Mouse (Mus musculus) MEL (cell line): ENCODE data around the gene Jam2. TPM values are rescaled to one million over a fixed set of nuclear protein-coding genes. Genes with fewer than 3 reads are reported as not detected.

Experiments used
- DNase-seq: peaks from one replicate; pipeline ENCODE4 v3.0.0; 2011; ENCODE audit warnings: low read depth, low spot score
- H3K27ac ChIP-seq: 2 replicates; pipeline ENCODE4 v1.5.1; 2012; ENCODE audit warnings: low read depth, mild to moderate bottlenecking, control low read depth, low read length, moderate library complexity; ENCODE audit not compliant: control insufficient read depth
- H3K27me3 ChIP-seq, 2 experiments: fragments of 150-350 bp in 1 of 2; sonication (generic) in 1 of 2; 2 replicates each; pipeline ENCODE4 v1.6.1; 2012; ENCODE audit warnings: low read length in 2 of 2, mild to moderate bottlenecking in 2 of 2, improper control_type of control experiment in 1 of 2, moderate library complexity in 1 of 2; ENCODE audit not compliant: insufficient read depth in 2 of 2, control insufficient read depth in 1 of 2
- H3K36me3 ChIP-seq, 2 experiments: 2 replicates each; pipeline ENCODE4 v1.6.1; 2012 to 2014; ENCODE audit warnings: low read length in 2 of 2, improper control_type of control experiment in 1 of 2, inconsistent platforms in 1 of 2, mild to moderate bottlenecking in 1 of 2; ENCODE audit not compliant: insufficient read depth in 2 of 2, control insufficient read depth in 1 of 2
- H3K4me1 ChIP-seq, 2 experiments: fragments of 150-350 bp in 1 of 2; sonication (generic) in 1 of 2; 2 replicates each; pipeline ENCODE4 v1.6.1; 2012; ENCODE audit warnings: low read length in 2 of 2, improper control_type of control experiment in 1 of 2, mild to moderate bottlenecking in 1 of 2; ENCODE audit not compliant: insufficient read depth in 2 of 2, control insufficient read depth in 1 of 2
- H3K4me3 ChIP-seq, 2 experiments: fragments of 150-350 bp in 1 of 2; sonication (generic) in 1 of 2; 2 replicates each; pipeline ENCODE4 v1.5.1; 2012; ENCODE audit warnings: low read depth in 2 of 2, low read length in 2 of 2, mild to moderate bottlenecking in 2 of 2, moderate library complexity in 2 of 2, control low read depth in 1 of 2, improper control_type of control experiment in 1 of 2; ENCODE audit not compliant: control insufficient read depth in 1 of 2, insufficient read depth in 1 of 2
- H3K79me2 ChIP-seq: 2 replicates; pipeline ENCODE4 v1.6.1; 2012; ENCODE audit warnings: mild to moderate bottlenecking, low read length, moderate library complexity; ENCODE audit not compliant: control insufficient read depth, poor library complexity, insufficient read depth
- H3K9ac ChIP-seq: 2 replicates; pipeline ENCODE4 v1.6.1; 2012; ENCODE audit warnings: low read depth, mild to moderate bottlenecking, control low read depth, low read length, moderate library complexity; ENCODE audit not compliant: control insufficient read depth, poor library complexity, severe bottlenecking
- H3K9me3 ChIP-seq: fragments of 150-350 bp; sonication (generic); replicated peaks from 2 replicates; pipeline ENCODE4 v1.6.1; 2012; ENCODE audit warnings: mild to moderate bottlenecking, low read length, improper control_type of control experiment, moderate library complexity; ENCODE audit not compliant: insufficient read depth
- CHD2 ChIP-seq: IDR thresholded peaks from 2 replicates; pipeline ENCODE4 v1.6.1; 2011; ENCODE audit warnings: low read length, improper control_type of control experiment
- CTCF ChIP-seq, 3 experiments: IDR thresholded peaks in 2 of 3; conservative IDR thresholded peaks in 1 of 3; 2 replicates each; pipeline ENCODE4 v1.5.1; 2011 to 2012; ENCODE audit warnings: low read length in 3 of 3, low read depth in 2 of 3, mild to moderate bottlenecking in 2 of 3, improper control_type of control experiment in 1 of 3, inconsistent platforms in 1 of 3, mixed read lengths in 1 of 3, moderate library complexity in 1 of 3; ENCODE audit not compliant: control insufficient read depth in 1 of 3, insufficient read depth in 1 of 3, poor library complexity in 1 of 3, severe bottlenecking in 1 of 3
- ETS1 ChIP-seq: IDR thresholded peaks from 2 replicates; pipeline ENCODE4 v1.6.1; 2012; ENCODE audit warnings: low read depth, mild to moderate bottlenecking, inconsistent platforms, low read length, improper control_type of control experiment, moderate library complexity
- GABPA ChIP-seq: IDR thresholded peaks from 2 replicates; pipeline ENCODE4 v1.6.1; 2012; ENCODE audit warnings: low read depth, mild to moderate bottlenecking, inconsistent platforms, low read length, improper control_type of control experiment, moderate library complexity
- GATA1 ChIP-seq: IDR thresholded peaks from 2 replicates; pipeline ENCODE4 v1.6.1; 2011; ENCODE audit warnings: low read depth, low read length, improper control_type of control experiment
- JUND ChIP-seq: IDR thresholded peaks from 2 replicates; pipeline ENCODE4 v1.6.1; 2011; ENCODE audit warnings: low read depth, mild to moderate bottlenecking, improper control_type of control experiment, low read length
- MAFK ChIP-seq: IDR thresholded peaks from 2 replicates; pipeline ENCODE4 v1.6.1; 2011; ENCODE audit warnings: low read depth, mild to moderate bottlenecking, low read length, improper control_type of control experiment, borderline replicate concordance
- MAX ChIP-seq: IDR thresholded peaks from 2 replicates; pipeline ENCODE4 v1.6.1; 2011; ENCODE audit warnings: low read length, improper control_type of control experiment
- MAZ ChIP-seq: IDR thresholded peaks from 2 replicates; pipeline ENCODE4 v1.6.1; 2012; ENCODE audit warnings: low read depth, mild to moderate bottlenecking, inconsistent platforms, low read length, improper control_type of control experiment
- MEF2A ChIP-seq: IDR thresholded peaks from 2 replicates; pipeline ENCODE4 v1.6.1; 2014; ENCODE audit warnings: low read depth, mild to moderate bottlenecking, inconsistent platforms, low read length, improper control_type of control experiment; ENCODE audit not compliant: poor library complexity, insufficient replicate concordance, severe bottlenecking; ENCODE audit errors: extremely low read depth
- MYC ChIP-seq: IDR thresholded peaks from 2 replicates; pipeline ENCODE4 v1.6.1; 2011; ENCODE audit warnings: low read depth, mild to moderate bottlenecking, low read length, improper control_type of control experiment, moderate library complexity
- POLR2A ChIP-seq, 2 experiments: IDR thresholded peaks; 2 replicates each; pipeline ENCODE4 v1.6.1; 2011 to 2012; ENCODE audit warnings: low read length in 2 of 2, mild to moderate bottlenecking in 2 of 2, control low read depth in 1 of 2, improper control_type of control experiment in 1 of 2, low read depth in 1 of 2, moderate library complexity in 1 of 2; ENCODE audit not compliant: control insufficient read depth in 1 of 2, insufficient read depth in 1 of 2, poor library complexity in 1 of 2
- POLR2AphosphoS2 ChIP-seq: IDR thresholded peaks from 2 replicates; pipeline ENCODE4 v1.6.1; 2011; ENCODE audit warnings: low read length, improper control_type of control experiment
- POLR2AphosphoS5 ChIP-seq: IDR thresholded peaks from 2 replicates; pipeline ENCODE4 v1.6.1; 2012; ENCODE audit warnings: low read depth, borderline replicate concordance, mild to moderate bottlenecking, inconsistent platforms, low read length, moderate library complexity, mixed read lengths
- SIN3A ChIP-seq: IDR thresholded peaks from 2 replicates; pipeline ENCODE4 v1.6.1; 2012; ENCODE audit warnings: low read length, improper control_type of control experiment, inconsistent platforms
- SMC3 ChIP-seq: IDR thresholded peaks from 2 replicates; pipeline ENCODE4 v1.6.1; 2011; ENCODE audit warnings: low read depth, low read length, improper control_type of control experiment
- TBP ChIP-seq: IDR thresholded peaks from 2 replicates; pipeline ENCODE4 v1.8.0; 2011; ENCODE audit warnings: low read depth, low read length, improper control_type of control experiment
- USF1 ChIP-seq: IDR thresholded peaks from 2 replicates; pipeline ENCODE4 v1.6.1; 2014; ENCODE audit warnings: low read depth, mild to moderate bottlenecking, inconsistent platforms, low read length, improper control_type of control experiment, moderate library complexity
- ZC3H11A ChIP-seq: IDR thresholded peaks from 2 replicates; pipeline ENCODE4 v1.6.1; 2012; ENCODE audit warnings: low read depth, mild to moderate bottlenecking, inconsistent platforms, low read length, improper control_type of control experiment
- ZKSCAN1 ChIP-seq: IDR thresholded peaks from 2 replicates; pipeline ENCODE4 v1.6.1; 2012; ENCODE audit warnings: low read depth, mild to moderate bottlenecking, inconsistent platforms, low read length, improper control_type of control experiment, moderate library complexity
- ZMIZ1 ChIP-seq: IDR thresholded peaks from 2 replicates; pipeline ENCODE4 v1.6.1; 2012; ENCODE audit warnings: low read depth, mild to moderate bottlenecking, inconsistent platforms, low read length, improper control_type of control experiment, moderate library complexity
- ZNF384 ChIP-seq: IDR thresholded peaks from 2 replicates; pipeline ENCODE4 v1.6.1; 2012; ENCODE audit warnings: low read depth, mild to moderate bottlenecking, inconsistent platforms, low read length, improper control_type of control experiment
- polyA plus RNA-seq, 2 experiments: library from polyadenylated mRNA; stranded (reverse) in 1 of 2; unstranded in 1 of 2; fragments of >175 nt in 1 of 2; fragments of >200 nt in 1 of 2; gene quantifications; 2 replicates each; pipeline versions ENCODE4 v1.2.1 to v1.2.4; 2012; ENCODE audit warnings: low replicate concordance in 2 of 2, low read depth in 1 of 2; ENCODE audit not compliant: insufficient read length in 2 of 2, insufficient read depth in 1 of 2, missing spikeins in 1 of 2
- total RNA-seq: library from RNA; depleted of rRNA; stranded (reverse); fragments of 300-350 nt; gene quantifications from 2 replicates; pipeline ENCODE4 v1.2.3, GENCODE M21; 2012

Jam2 gene
- total and polyA plus RNA-seq, 3 experiments = 0.01 to 0.04 TPM; not detected in 1

DNA sequence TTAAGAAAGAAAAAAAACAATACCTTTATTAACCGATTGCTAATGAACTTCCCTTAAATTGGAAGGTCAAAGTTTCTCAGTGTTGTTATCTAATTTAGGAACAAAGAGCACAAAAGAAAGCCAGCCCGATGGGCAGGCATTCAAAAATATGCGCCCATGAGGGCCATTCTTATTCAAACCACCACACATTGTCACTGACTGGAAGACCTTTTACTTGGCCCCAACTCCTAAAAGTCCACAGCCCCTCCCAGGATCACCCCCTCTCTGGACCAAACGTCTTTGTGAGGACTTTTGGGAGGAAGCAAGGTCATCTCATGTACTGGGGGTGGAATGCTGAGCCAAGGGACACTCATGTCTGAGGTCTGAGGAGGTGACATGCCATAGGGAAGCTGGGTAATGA is 4.7 kb upstream of the Jam2 start:
- H3K27me3 ChIP-seq = no peaks in the 10 kb centered on the region; a peak in 1 of 4 replicates
- H3K4me3 ChIP-seq = no peak overlapping the region
- H3K4me1 ChIP-seq = no peaks in the 10 kb centered on the region
- no peaks in the 10 kb centered on the region for H3K36me3 ChIP-seq
- H3K9ac ChIP-seq = no peak overlapping the region
- H3K9me3 ChIP-seq = no peaks in the 10 kb centered on the region
- TF ChIP-seq SMC3 (no peak), ZNF384 (no peak), GATA1 (no peak), JUND (no peak), MAFK (no peak), CTCF (IDR thresholded peaks at IDR 0.05 in 2 of 3, conservative IDR thresholded peaks at IDR 0.05 in 1 of 3; ENCODE audit: control insufficient read depth in 1 of 3, insufficient read depth in 1 of 3, low read depth in 2 of 3, low read length in 3 of 3, poor library complexity in 1 of 3, severe bottlenecking in 1 of 3) (no peak), GABPA (no peak), ETS1 (no peak), MYC (no peak), ZC3H11A (no peak), CHD2 (no peak), SIN3A (no peak), POLR2A (IDR thresholded peaks at IDR 0.05; ENCODE audit: control insufficient read depth in 1 of 2, insufficient read depth in 1 of 2, low read depth in 1 of 2, low read length in 2 of 2, poor library complexity in 1 of 2) (no peak), MAX (no peak), MEF2A (no peak), POLR2AphosphoS5 (no peak)
- TF ChIP-seq, all 39 proteins: peak for 0
- Histone ChIP-seq H3K27ac (no peak overlapping the region), H3K79me2 (no peaks in the 10 kb centered on the region)
- no peak for DNase-seq

DNA sequence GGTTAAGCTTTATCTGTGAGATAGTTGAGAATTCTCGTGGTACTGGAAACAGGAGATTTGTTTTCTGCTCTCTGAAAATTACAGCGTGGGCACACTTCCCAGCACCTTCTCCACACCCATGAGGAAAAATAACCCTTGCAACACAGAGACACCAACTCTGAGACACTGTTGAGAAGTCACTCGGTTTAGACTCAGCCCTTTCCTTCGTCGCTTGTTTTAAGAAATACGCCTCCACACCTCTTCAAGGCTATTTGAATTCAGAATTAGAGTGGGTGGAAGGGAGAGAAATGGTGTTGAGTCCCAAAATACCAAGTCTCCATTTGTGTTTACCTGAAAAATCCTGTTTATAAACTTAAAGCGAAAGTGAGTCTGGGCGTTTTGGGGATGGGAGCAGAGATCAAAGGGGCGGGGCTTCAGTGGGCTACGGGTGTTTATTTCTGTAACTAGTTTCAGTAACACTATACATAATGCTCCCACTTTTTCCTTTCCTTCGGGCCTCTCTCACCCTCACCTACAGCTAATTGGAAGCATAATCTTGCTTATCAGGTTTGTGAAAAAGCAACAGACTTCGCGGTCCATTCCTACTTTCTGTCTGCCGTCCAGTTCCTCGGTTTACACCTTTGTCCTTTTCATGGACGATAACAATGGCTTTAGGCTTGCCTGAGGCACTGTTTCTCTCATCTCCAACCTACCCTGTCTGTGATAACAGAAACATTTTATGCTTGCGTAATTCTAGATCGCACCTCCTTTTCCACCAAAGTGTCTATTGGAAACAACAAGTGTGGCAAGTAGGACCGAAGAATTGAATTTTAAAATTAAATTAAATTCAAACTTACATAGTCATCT is 4.1 kb upstream of the Jam2 start:
- no peaks in the 10 kb centered on the region for H3K79me2 ChIP-seq
- TF ChIP-seq POLR2A (IDR thresholded peaks at IDR 0.05; ENCODE audit: control insufficient read depth in 1 of 2, insufficient read depth in 1 of 2, low read depth in 1 of 2, low read length in 2 of 2, poor library complexity in 1 of 2) (no peak), ZMIZ1 (no peak), USF1 (no peak), ETS1 (no peak), GATA1 (no peak), ZKSCAN1 (no peak), ZC3H11A (no peak), MAZ (no peak), GABPA (no peak), SMC3 (no peak), TBP (no peak), MAX (no peak), MAFK (no peak), JUND (no peak), POLR2AphosphoS2 (no peak), CTCF (IDR thresholded peaks at IDR 0.05 in 2 of 3, conservative IDR thresholded peaks at IDR 0.05 in 1 of 3; ENCODE audit: control insufficient read depth in 1 of 3, insufficient read depth in 1 of 3, low read depth in 2 of 3, low read length in 3 of 3, poor library complexity in 1 of 3, severe bottlenecking in 1 of 3) (no peak)
- no peaks in the 10 kb centered on the region for H3K9me3 ChIP-seq
- no peak overlapping the region for H3K4me3 ChIP-seq
- no peak overlapping the region for H3K27ac ChIP-seq
- DNase-seq = no peak
- no peaks in the 10 kb centered on the region; a peak in 1 of 4 replicates for H3K27me3 ChIP-seq
- no peaks in the 10 kb centered on the region for H3K4me1 ChIP-seq
- H3K9ac ChIP-seq = no peak overlapping the region
- no peaks in the 10 kb centered on the region for H3K36me3 ChIP-seq
